Mouse (Mus musculus): ENCODE data around the gene Fdxacb1. TPM values are rescaled to one million over a fixed set of nuclear protein-coding genes. Genes with fewer than 3 reads are reported as not detected.

Gene Fdxacb1
- polyA plus RNA-seq, 1 experiment, result 0.13 TPM

GRCm38 (mm10) chr9:50761520-50762243 is 6.4 kb upstream of the Fdxacb1 start:
- Histone ChIP-seq H3K9me3 (ENCODE audit: control insufficient read depth, low read length) (no peaks in the 10 kb centered on the region), H3K4me3 (replicated peaks) (no peak overlapping the region), H3K36me3 (ENCODE audit: control insufficient read depth) (peaks cover 7% of the 10 kb centered on the region), H3K27me3 (ENCODE audit: control insufficient read depth) (peaks cover 7% of the 10 kb centered on the region; the same call in 1 of the 2 replicates), H3K4me1 (ENCODE audit: control insufficient read depth) (no peaks in the 10 kb centered on the region)
- TF ChIP-seq GATA1 (IDR thresholded peaks at IDR 0.05; ENCODE audit: low read length) (no peak), TAL1 (IDR thresholded peaks at IDR 0.05; ENCODE audit: low read length) (no peak)

GRCm38 (mm10) chr9:50763331-50763730 is 4.7 kb upstream of the Fdxacb1 start:
- TF ChIP-seq TAL1 (IDR thresholded peaks at IDR 0.05; ENCODE audit: low read length) (no peak), GATA1 (IDR thresholded peaks at IDR 0.05; ENCODE audit: low read length) (no peak)
- H3K27me3 ChIP-seq (ENCODE audit: control insufficient read depth), result peaks cover 5% of the 10 kb centered on the region; the same call in 1 of the 2 replicates
- no peak overlapping the region for H3K4me3 ChIP-seq (replicated peaks)
- H3K36me3 ChIP-seq (ENCODE audit: control insufficient read depth), result peaks cover 7% of the 10 kb centered on the region
- H3K4me1 ChIP-seq (ENCODE audit: control insufficient read depth), result peaks cover 10% of the 10 kb centered on the region
- H3K9me3 ChIP-seq (ENCODE audit: control insufficient read depth, low read length), result no peaks in the 10 kb centered on the region

GRCm38 (mm10) chr9:50767531-50768106 is 417 bp upstream of the Fdxacb1 start:
- Histone ChIP-seq H3K4me3 (replicated peaks) (peak overlapping the region; percentile 70), H3K4me1 (ENCODE audit: control insufficient read depth) (peaks cover 36% of the 10 kb centered on the region), H3K36me3 (ENCODE audit: control insufficient read depth) (peaks cover 30% of the 10 kb centered on the region), H3K9me3 (ENCODE audit: control insufficient read depth, low read length) (no peaks in the 10 kb centered on the region), H3K27me3 (ENCODE audit: control insufficient read depth) (no peaks in the 10 kb centered on the region)
- TF ChIP-seq TAL1 (IDR thresholded peaks at IDR 0.05; ENCODE audit: low read length) (no peak), GATA1 (IDR thresholded peaks at IDR 0.05; ENCODE audit: low read length) (no peak)

GRCm38 (mm10) chr9:50770011-50770410 is 2.0 kb downstream of the Fdxacb1 start:
- H3K9me3 ChIP-seq (ENCODE audit: control insufficient read depth, low read length), result no peaks in the 10 kb centered on the region
- TF ChIP-seq GATA1 (IDR thresholded peaks at IDR 0.05; ENCODE audit: low read length) (no peak), TAL1 (IDR thresholded peaks at IDR 0.05; ENCODE audit: low read length) (no peak)
- H3K4me3 ChIP-seq (replicated peaks), result no peak overlapping the region
- peaks cover 29% of the 10 kb centered on the region for H3K36me3 ChIP-seq (ENCODE audit: control insufficient read depth)
- H3K27me3 ChIP-seq (ENCODE audit: control insufficient read depth), result no peaks in the 10 kb centered on the region
- peaks cover 57% of the 10 kb centered on the region for H3K4me1 ChIP-seq (ENCODE audit: control insufficient read depth)

- Histone ChIP-seq H3K4me3 (replicated peaks) (peak overlapping the region; percentile 2), H3K27me3 (ENCODE audit: control insufficient read depth) (no peaks in the 10 kb centered on the region), H3K4me1 (ENCODE audit: control insufficient read depth) (peaks cover 56% of the 10 kb centered on the region), H3K36me3 (ENCODE audit: control insufficient read depth) (peaks cover 36% of the 10 kb centered on the region), H3K9me3 (ENCODE audit: control insufficient read depth, low read length) (no peaks in the 10 kb centered on the region)
- no peak for TF ChIP-seq GATA1 (IDR thresholded peaks at IDR 0.05; ENCODE audit: low read length)
- TF ChIP-seq TAL1 (IDR thresholded peaks at IDR 0.05; ENCODE audit: low read length), result no peak
Measured at GRCm38 (mm10) chr9:50774026-50774462, 6.0 kb downstream of the Fdxacb1 start.

- Histone ChIP-seq H3K4me1 (ENCODE audit: control insufficient read depth) (peaks cover 46% of the 10 kb centered on the region), H3K4me3 (replicated peaks) (peak within 1 kb of the TSS; percentile 68), H3K27me3 (ENCODE audit: control insufficient read depth) (no peaks in the 10 kb centered on the region), H3K36me3 (ENCODE audit: control insufficient read depth) (peaks cover 43% of the 10 kb centered on the region), H3K9me3 (ENCODE audit: control insufficient read depth, low read length) (no peaks in the 10 kb centered on the region)
- TF ChIP-seq TAL1 (IDR thresholded peaks at IDR 0.05; ENCODE audit: low read length), result no peak
- TF ChIP-seq GATA1 (IDR thresholded peaks at IDR 0.05; ENCODE audit: low read length), result no peak
Measured at GRCm38 (mm10) chr9:50774991-50775612, 7.1 kb downstream of the Fdxacb1 start, which contains the start of the genes Alg9 and 1110032A03Rik. TSS of gene Alg9 (plus strand) at chr9:50775019. TSS of gene 1110032A03Rik (minus strand) at chr9:50775520.

GRCm38 (mm10) chr9:50775662-50776126 is 7.7 kb downstream of the Fdxacb1 start:
- H3K4me1 ChIP-seq (ENCODE audit: control insufficient read depth), result peaks cover 46% of the 10 kb centered on the region
- peak overlapping the region; percentile 68 for H3K4me3 ChIP-seq (replicated peaks)
- H3K36me3 ChIP-seq (ENCODE audit: control insufficient read depth), result peaks cover 42% of the 10 kb centered on the region
- no peaks in the 10 kb centered on the region for H3K9me3 ChIP-seq (ENCODE audit: control insufficient read depth, low read length)
- no peaks in the 10 kb centered on the region for H3K27me3 ChIP-seq (ENCODE audit: control insufficient read depth)
- TF ChIP-seq GATA1 (IDR thresholded peaks at IDR 0.05; ENCODE audit: low read length), result no peak
- TF ChIP-seq TAL1 (IDR thresholded peaks at IDR 0.05; ENCODE audit: low read length), result no peak

GRCm38 (mm10) chr9:50776162-50776760 is 8.2 kb downstream of the Fdxacb1 start:
- Histone ChIP-seq H3K9me3 (ENCODE audit: control insufficient read depth, low read length) (no peaks in the 10 kb centered on the region), H3K4me3 (replicated peaks) (peak overlapping the region; percentile 68), H3K36me3 (ENCODE audit: control insufficient read depth) (peaks cover 42% of the 10 kb centered on the region), H3K4me1 (ENCODE audit: control insufficient read depth) (peaks cover 46% of the 10 kb centered on the region), H3K27me3 (ENCODE audit: control insufficient read depth) (no peaks in the 10 kb centered on the region)
- TF ChIP-seq TAL1 (IDR thresholded peaks at IDR 0.05; ENCODE audit: low read length), result no peak
- no peak for TF ChIP-seq GATA1 (IDR thresholded peaks at IDR 0.05; ENCODE audit: low read length)

Measured in erythroblast, embryonic 14.5 days (primary cell).